Mouse (Mus musculus): ENCODE results near the gene Cfap58.

GRCm38 (mm10) chr19:47931982-47932638, 5.4 kb upstream of the Cfap58 start:
- no peak for TF ChIP-seq POLR2A (IDR thresholded peaks at IDR 0.05; ENCODE audit: control insufficient read depth, low read depth, low read length)
- no peak for TF ChIP-seq CTCF (IDR thresholded peaks at IDR 0.05; ENCODE audit: control insufficient read depth, insufficient read depth, insufficient replicate concordance, low read depth, low read length)

All from testis, adult 2 months (tissue).